Mouse (Mus musculus) embryonic facial prominence, embryonic 14.5 days (tissue): Measurements from ENCODE around the gene Lrmda. TPM values are rescaled to one million over a fixed set of nuclear protein-coding genes. Genes with fewer than 3 reads are reported as not detected.

Experiments
- ATAC-seq: fragments of 200-750 bp; cut with Nextera tagmentation; 2 replicates; pipeline ENCODE4 v1.8.0; 2017; ENCODE audit warnings: low read depth, moderate number of reproducible peaks, moderate TSS enrichment
- DNase-seq: peaks from one replicate; pipeline ENCODE4 v3.0.0-alpha.2; 2015; ENCODE audit warnings: low spot score
- H3K27ac ChIP-seq: fragments of 300-500 bp; sonication (generic); replicated peaks from 2 replicates; pipeline ENCODE4 v1.5.1; 2014; ENCODE audit warnings: low read depth, mild to moderate bottlenecking, low read length, moderate library complexity
- H3K27me3 ChIP-seq: fragments of 300-500 bp; sonication (generic); replicated peaks from 2 replicates; pipeline ENCODE4 v1.6.1; 2014; ENCODE audit warnings: low read length; ENCODE audit not compliant: control insufficient read depth, insufficient read depth
- H3K36me3 ChIP-seq: fragments of 300-500 bp; sonication (generic); 2 replicates; pipeline ENCODE4 v1.6.1; 2014; ENCODE audit warnings: low read length, mixed read lengths; ENCODE audit not compliant: control insufficient read depth, insufficient read depth
- H3K4me1 ChIP-seq: fragments of 300-500 bp; sonication (generic); 2 replicates; pipeline ENCODE4 v1.6.1; 2014; ENCODE audit warnings: antibody characterized with exemption, low read length; ENCODE audit not compliant: control insufficient read depth, insufficient read depth
- H3K4me2 ChIP-seq: fragments of 300-500 bp; sonication (generic); 2 replicates; pipeline ENCODE4 v1.6.1; 2014; ENCODE audit warnings: low read depth, mild to moderate bottlenecking, low read length, moderate library complexity, mixed read lengths
- H3K4me3 ChIP-seq: fragments of 300-500 bp; sonication (generic); 2 replicates; pipeline ENCODE4 v1.5.1; 2014; ENCODE audit warnings: low read depth, mild to moderate bottlenecking, low read length
- H3K9ac ChIP-seq: fragments of 300-500 bp; sonication (generic); 2 replicates; pipeline ENCODE4 v1.6.1; 2014; ENCODE audit warnings: low read depth, mild to moderate bottlenecking, low read length, moderate library complexity, mixed read lengths
- H3K9me3 ChIP-seq: fragments of 300-500 bp; sonication (generic); 2 replicates; pipeline ENCODE4 v1.6.1; 2016; ENCODE audit warnings: low read length; ENCODE audit not compliant: control insufficient read depth
- WGBS: fragments of 180-500 bp; shearing (Covaris S2); extraction: QIAGEN DNeasy Blood & Tissue Kit; methylation state at CpG from one replicate; pipeline ENCODE4 v1.1.7; 2014; 5-methylcytosine and 5-hydroxymethylcytosine counted together
- polyA plus RNA-seq: library from polyadenylated mRNA; unstranded; fragments of >200 nt; fragmentation: Nextera tagmentation; extraction: Ambion mirVana; gene quantifications from 2 replicates; pipeline ENCODE4 v1.2.1, GENCODE M21; 2014

The Lrmda gene
- polyA plus RNA-seq, 1 experiment from 2014 or later, result 0.24 TPM

DNA sequence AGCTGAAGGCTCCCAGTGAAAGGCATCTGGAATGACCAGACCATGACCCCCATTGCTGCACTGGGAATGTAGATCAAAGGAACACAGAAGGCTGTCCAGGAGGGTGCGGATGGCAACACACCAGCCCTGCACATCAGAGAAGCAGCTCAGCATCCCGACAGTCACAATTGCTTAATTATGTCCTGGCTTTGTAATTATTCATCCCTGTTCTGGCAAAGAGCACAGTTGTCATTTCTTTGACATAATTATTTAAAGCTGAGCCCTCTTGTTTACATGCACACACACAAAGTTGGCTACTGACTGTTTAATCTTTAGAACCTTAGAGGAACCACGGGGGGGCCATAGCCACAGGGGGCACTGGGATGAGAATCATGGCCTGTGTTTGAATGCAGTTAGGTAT lies 580.7 kb downstream of the Lrmda start:
- 44% methylated on average over 3 of the region's 3 CpGs for WGBS
- ATAC-seq, result no peak
- no peak overlapping the region for H3K9ac ChIP-seq
- no peak overlapping the region for H3K4me2 ChIP-seq
- H3K4me3 ChIP-seq, result no peak overlapping the region
- H3K27ac ChIP-seq, result no peak overlapping the region
- H3K27me3 ChIP-seq, result no peaks in the 10 kb centered on the region
- DNase-seq, result no peak
- H3K36me3 ChIP-seq, result no peaks in the 10 kb centered on the region
- no peaks in the 10 kb centered on the region for H3K9me3 ChIP-seq
- 0 out of 2 replicates have a peak, but pooled peaks cover 4% of the 10 kb centered on the region for H3K4me1 ChIP-seq

DNA sequence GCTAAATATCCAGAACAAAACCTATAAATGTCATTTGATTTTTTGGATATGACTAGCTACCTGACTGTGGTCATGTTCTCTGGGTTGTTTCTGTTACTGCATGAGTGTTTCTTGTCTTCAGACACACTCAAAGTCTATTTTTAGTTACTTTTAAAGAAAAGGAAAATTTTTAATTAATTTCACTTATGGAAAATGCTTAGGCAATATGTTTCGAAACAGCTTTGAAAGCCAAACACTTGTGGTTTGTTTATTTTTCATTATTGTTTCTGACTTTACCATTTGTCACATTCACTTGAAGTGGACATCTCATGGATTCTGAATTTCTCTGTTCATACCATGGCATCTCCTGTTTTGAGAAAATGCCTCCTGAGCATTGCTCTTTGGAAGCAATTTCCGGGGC lies 582.8 kb downstream of the Lrmda start:
- H3K4me1 ChIP-seq, result 0 out of 2 replicates have a peak, but pooled peaks cover 4% of the 10 kb centered on the region
- no peaks in the 10 kb centered on the region for H3K36me3 ChIP-seq
- H3K27ac ChIP-seq, result no peak overlapping the region
- no peaks in the 10 kb centered on the region for H3K9me3 ChIP-seq
- H3K4me3 ChIP-seq, result no peak overlapping the region
- 89% methylated on average over 2 of the region's 2 CpGs for WGBS
- H3K4me2 ChIP-seq, result no peak overlapping the region
- no peak overlapping the region for H3K9ac ChIP-seq
- ATAC-seq, result no peak
- no peak for DNase-seq
- no peaks in the 10 kb centered on the region for H3K27me3 ChIP-seq

DNA sequence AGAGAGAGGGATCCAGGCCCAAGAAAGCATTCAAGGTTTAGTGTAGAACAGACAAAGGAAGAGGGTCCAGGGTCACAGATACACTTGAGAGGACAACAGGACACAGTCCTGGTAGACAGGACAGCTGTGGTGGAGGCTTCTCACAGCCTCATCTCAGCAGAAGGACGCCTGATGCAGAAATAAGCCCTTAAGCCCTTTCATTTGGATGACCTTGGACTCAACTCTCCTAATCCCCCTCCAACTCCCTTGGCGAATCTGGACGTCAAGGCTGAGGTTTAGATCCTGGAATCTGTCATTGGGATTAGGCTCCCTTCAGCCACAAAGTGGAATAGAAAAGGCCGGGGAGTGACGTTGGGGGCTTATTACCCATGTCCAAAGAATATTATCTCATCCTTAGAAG lies 589.1 kb downstream of the Lrmda start:
- Histone ChIP-seq H3K36me3 (no peaks in the 10 kb centered on the region), H3K4me2 (no peak overlapping the region), H3K4me1 (peaks cover 16% of the 10 kb centered on the region), H3K9me3 (no peaks in the 10 kb centered on the region), H3K9ac (no peak overlapping the region), H3K4me3 (no peak overlapping the region), H3K27ac (no peak overlapping the region), H3K27me3 (no peaks in the 10 kb centered on the region)
- WGBS, result 49% methylated on average over 5 of the region's 5 CpGs
- DNase-seq (peak; percentile 78), ATAC-seq (peak; percentile 33; the same call in 1 of the 2 replicates)

DNA sequence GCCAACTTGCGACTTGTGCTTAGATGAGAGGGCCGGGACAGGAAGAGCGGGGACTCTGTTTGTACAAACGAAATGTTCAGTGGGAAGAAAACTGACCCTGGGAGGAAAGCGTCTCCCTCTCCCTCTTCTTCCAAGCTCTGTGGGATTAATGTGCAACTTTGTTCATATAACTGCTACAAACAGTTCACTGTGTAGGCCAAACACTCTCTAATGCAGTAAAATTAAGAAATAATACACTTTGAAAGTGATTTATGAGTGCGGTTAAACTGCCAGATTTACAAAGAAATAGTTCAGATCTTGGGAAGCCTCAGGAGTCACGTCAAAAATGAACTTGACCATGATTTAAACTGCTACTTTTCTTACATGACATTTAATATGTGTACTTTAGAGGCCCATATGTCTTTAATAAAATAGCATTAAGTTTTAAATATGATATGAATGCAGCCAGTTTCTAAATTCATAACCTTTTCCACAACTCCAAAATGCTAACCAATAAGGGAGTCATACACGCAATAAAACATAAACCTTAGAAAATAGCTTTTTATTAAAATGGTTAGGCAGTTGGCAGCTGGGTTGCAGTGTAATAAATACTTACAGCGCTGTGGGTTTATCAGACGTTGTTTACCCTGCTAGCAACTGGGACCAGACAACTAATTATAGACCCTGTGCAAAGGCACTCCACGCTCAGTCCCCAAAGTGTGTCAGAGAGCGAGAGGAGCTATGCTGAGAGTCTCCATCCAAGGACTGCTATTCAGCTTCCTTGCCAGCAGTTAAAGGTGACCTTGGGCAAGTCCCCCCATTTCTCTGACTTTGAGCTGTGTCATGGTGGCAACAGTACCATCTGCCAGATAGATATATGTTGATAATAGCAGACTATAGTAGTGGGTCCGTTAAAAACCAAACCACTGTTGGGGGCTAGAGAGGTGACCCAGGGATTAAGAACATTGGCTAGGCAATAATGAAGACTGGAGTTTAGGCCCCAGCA lies 590.0 kb downstream of the Lrmda start:
- H3K9ac ChIP-seq, result no peak overlapping the region
- H3K4me1 ChIP-seq, result peaks cover 16% of the 10 kb centered on the region
- no peak for ATAC-seq
- 39% methylated on average over 13 of the region's 13 CpGs for WGBS
- H3K4me3 ChIP-seq, result no peak overlapping the region
- peak overlapping the region; percentile 68; the same call in 1 of the 2 replicates for H3K27ac ChIP-seq
- no peak overlapping the region for H3K4me2 ChIP-seq
- no peaks in the 10 kb centered on the region for H3K9me3 ChIP-seq
- H3K36me3 ChIP-seq, result no peaks in the 10 kb centered on the region
- H3K27me3 ChIP-seq, result no peaks in the 10 kb centered on the region
- DNase-seq, result peak; percentile 74

DNA sequence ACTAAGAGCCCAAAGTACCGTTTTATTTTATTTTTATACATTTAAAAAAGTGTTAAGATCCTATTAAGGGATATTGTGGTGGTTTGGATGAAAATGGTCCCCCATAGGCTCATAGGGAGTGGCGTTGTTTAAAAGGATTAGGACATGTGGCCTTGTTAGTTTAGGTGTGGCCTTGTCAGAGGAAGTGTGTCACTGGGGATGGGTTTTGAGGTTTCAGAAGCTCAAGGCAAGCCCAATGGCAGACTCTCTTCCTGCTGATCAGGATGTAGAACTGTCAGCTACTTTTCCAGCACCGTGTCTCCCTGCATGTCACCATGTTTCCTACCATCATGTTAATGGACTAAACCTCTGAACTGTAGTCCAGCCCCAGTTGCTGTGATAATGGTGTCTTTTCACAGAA lies 591.5 kb downstream of the Lrmda start:
- WGBS, result 81% methylated on average over 3 of the region's 3 CpGs
- Histone ChIP-seq H3K9me3 (no peaks in the 10 kb centered on the region), H3K27ac (no peak overlapping the region), H3K4me3 (no peak overlapping the region), H3K4me1 (peaks cover 16% of the 10 kb centered on the region), H3K4me2 (no peak overlapping the region), H3K36me3 (no peaks in the 10 kb centered on the region), H3K27me3 (no peaks in the 10 kb centered on the region), H3K9ac (no peak overlapping the region)
- ATAC-seq (no peak), DNase-seq (no peak)

DNA sequence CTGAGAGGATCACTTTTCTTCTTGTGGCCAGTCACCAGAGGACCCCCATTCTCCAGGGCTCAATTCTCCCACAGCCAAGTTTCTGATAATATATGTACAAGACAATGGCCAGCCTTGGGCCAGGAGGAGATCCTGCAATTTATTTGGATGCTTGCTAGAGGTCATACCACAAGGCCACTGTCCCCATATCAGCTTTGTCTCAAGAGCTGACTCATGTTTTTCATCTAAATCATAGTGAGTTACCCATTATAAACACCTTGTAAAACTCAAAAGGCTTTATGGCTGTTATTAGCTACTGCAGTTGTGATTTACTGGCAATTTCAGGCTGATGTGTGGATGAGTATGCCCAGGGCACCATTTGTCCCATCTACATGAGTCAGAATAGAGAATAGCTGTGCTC lies 600.7 kb downstream of the Lrmda start:
- no peak for DNase-seq
- no peak overlapping the region for H3K4me2 ChIP-seq

DNA sequence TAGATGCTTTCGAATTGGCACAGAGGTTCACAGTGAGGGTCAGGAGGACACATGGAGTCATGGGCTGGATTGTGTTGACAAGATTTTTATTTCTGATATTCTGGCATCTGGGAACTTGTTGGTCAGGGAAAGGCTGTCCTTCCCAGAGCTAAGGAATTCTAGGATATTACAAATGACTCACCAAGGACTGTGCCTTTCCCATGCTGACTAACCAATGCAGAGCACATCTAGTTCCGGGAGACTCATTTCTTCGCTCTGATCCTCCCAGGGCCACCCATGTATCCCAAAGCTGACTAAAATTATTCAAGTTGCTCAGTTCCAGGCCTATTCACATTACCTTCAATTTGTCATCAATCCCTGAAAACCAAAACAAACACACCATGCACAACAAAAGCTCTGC lies 602.4 kb downstream of the Lrmda start:
- Histone ChIP-seq H3K9me3 (no peaks in the 10 kb centered on the region), H3K4me1 (no peaks in the 10 kb centered on the region), H3K27me3 (no peaks in the 10 kb centered on the region), H3K9ac (no peak overlapping the region), H3K4me2 (no peak overlapping the region), H3K36me3 (no peaks in the 10 kb centered on the region), H3K27ac (no peak overlapping the region), H3K4me3 (no peak overlapping the region)
- WGBS, result 88% methylated on average over 3 of the region's 3 CpGs
- ATAC-seq (no peak), DNase-seq (no peak)

More for the DNA sequence above, 600.7 kb downstream of the Lrmda start:
- no peaks in the 10 kb centered on the region for H3K9me3 ChIP-seq
- ATAC-seq, result no peak
- no peak overlapping the region for H3K9ac ChIP-seq
- H3K27ac ChIP-seq, result no peak overlapping the region
- no peak overlapping the region for H3K4me3 ChIP-seq
- H3K36me3 ChIP-seq, result no peaks in the 10 kb centered on the region
- no peaks in the 10 kb centered on the region for H3K4me1 ChIP-seq
- H3K27me3 ChIP-seq, result no peaks in the 10 kb centered on the region

DNA sequence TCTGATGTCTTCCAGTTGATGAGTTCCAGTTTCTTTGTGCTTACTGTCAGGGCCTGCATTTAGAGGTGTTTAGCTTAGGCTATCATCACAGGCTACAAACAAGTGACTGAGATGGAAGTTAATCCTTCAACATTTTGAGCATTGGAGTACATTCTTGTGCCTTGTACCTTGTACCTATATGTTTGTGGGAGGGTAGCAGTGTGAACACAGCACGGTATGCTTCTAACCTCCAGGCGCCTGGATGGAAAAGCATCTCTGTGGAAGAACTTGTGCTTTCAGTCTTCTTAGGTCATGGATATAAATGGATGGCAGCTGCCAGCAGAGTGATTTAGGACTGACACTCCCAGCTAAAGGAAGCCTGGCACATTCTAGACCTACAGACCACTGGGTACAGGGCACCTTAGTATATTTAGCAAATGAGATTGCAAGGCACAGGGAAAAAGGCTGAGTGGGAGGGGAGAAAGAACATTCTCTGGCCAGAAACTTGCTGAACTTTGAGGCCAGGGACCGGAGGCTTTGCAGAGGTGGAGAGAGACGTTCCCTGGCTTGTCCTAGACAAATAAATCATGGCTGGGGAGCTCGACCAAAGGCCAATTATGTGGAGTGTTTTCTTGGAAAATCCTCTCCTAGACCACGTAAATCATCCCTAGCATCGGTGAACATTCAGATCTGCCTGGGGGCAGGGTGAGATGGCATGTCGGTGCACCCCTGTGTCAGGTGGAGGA lies 607.8 kb downstream of the Lrmda start:
- no peaks in the 10 kb centered on the region for H3K36me3 ChIP-seq
- no peak for DNase-seq
- no peak overlapping the region for H3K4me3 ChIP-seq
- no peak overlapping the region for H3K27ac ChIP-seq
- H3K4me1 ChIP-seq, result no peaks in the 10 kb centered on the region
- no peak for ATAC-seq
- H3K27me3 ChIP-seq, result no peaks in the 10 kb centered on the region
- 53% methylated on average over 8 of the region's 8 CpGs for WGBS
- no peak overlapping the region for H3K9ac ChIP-seq
- H3K9me3 ChIP-seq, result no peaks in the 10 kb centered on the region
- no peak overlapping the region for H3K4me2 ChIP-seq
